7 mouse cellular contexts compared by ENCODE assay signal in the genomic region with DNA sequence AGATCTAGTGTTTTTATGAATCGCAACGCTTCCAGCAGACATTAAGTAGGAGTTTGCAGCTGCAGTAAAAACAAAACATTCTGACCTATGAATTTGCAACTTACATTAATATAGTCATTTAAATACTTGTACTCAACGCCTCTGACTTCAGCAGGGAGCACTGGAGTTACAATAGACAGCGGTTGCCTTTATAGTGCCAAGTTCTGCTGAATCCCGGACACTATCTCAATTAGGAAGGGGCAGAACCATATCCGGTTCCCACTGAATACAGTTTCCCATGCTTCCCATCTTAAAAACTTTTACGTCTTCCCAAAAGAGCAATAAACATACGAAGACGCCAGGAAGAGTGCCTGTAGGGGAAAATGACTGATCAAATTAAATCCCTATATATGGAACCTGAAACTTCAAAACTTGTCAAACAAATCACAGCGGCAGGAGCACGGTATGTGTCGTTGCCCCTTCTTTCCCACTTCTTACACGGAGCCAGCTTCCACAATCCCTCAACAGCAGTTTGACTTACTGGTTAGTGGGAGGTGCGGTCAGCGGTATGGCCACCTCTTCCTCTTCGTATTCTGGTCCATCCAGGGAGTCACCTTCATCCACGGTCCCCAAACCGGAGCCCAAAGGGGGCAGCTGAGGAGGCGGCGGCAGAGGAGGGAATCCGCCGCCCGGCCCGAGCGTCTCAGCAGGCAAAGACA. TPM values are rescaled to one million over a fixed set of nuclear protein-coding genes. Genes with fewer than 3 reads are reported as not detected.
DNase-seq lines count a peak whose midpoint lies in the region; ATAC-seq and TF ChIP-seq lines count a peak whose summit lies in the region.

No protein-coding gene starts in this region.

- ATAC-seq in frontal cortex, adult (ENCODE audit: low TSS enrichment) = peak; percentile 1; the same call in 1 of the 2 replicates
- 0 out of 2 replicates have a peak, but pooled peaks have one; percentile 0 for ATAC-seq in lung, embryonic 16.5 days (ENCODE audit: low read depth)

- H3K36me3 ChIP-seq in kidney, adult 2 months (ENCODE audit: control insufficient read depth, insufficient read depth, low read length) = no peaks in the 10 kb centered on the region
- H3K36me3 ChIP-seq in lung, embryonic 16.5 days (ENCODE audit: control insufficient read depth, insufficient read depth, low read length) = no peaks in the 10 kb centered on the region

- TF ChIP-seq CTCF in brain, embryonic 14.5 days (IDR thresholded peaks at IDR 0.05; ENCODE audit: borderline replicate concordance, extremely low read depth, insufficient read depth, insufficient read length) = no peak
- no peak for TF ChIP-seq CTCF in kidney, adult 2 months (conservative IDR thresholded peaks at IDR 0.05; ENCODE audit: insufficient read depth, insufficient read length, low read depth, low read length)

- TF ChIP-seq POLR2A in brain, embryonic 14.5 days (IDR thresholded peaks at IDR 0.05; ENCODE audit: borderline replicate concordance, extremely low read depth, insufficient read depth, insufficient read length, poor library complexity, severe bottlenecking) = no peak
- no peak for TF ChIP-seq POLR2A in kidney, adult 2 months (IDR thresholded peaks at IDR 0.05; ENCODE audit: low read depth, low read length)

- peak; percentile 22 for DNase-seq in urinary bladder, postnatal 14 days (ENCODE audit: low spot score)
- DNase-seq in urinary bladder, postnatal 10 days (ENCODE audit: low spot score) = no peak
- peak; percentile 67 for DNase-seq in brain, embryonic 14.5 days (ENCODE audit: low read depth)
- DNase-seq in kidney, adult 2 months = peak; percentile 50
- DNase-seq in ovary, postnatal 14 days (ENCODE audit: low spot score) = peak; percentile 4

- peak overlapping the region; percentile 98 for H3K9ac ChIP-seq in lung, embryonic 16.5 days (ENCODE audit: low read length)

- H3K27me3 ChIP-seq in kidney, adult 2 months (replicated peaks; ENCODE audit: control insufficient read depth, insufficient read depth, low read length) = no peaks in the 10 kb centered on the region
- no peaks in the 10 kb centered on the region for H3K27me3 ChIP-seq in lung, embryonic 16.5 days (ENCODE audit: control insufficient read depth, insufficient read depth, low read depth, low read length)

- WGBS in kidney, adult 2 months = under 1% methylated on average over 25 of the region's 25 CpGs
- under 1% methylated on average over 24 of the region's 25 CpGs for WGBS in lung, embryonic 16.5 days

- peak overlapping the region; percentile 95 for H3K4me3 ChIP-seq in kidney, adult 2 months (ENCODE audit: insufficient read depth, low read depth, low read length)
- H3K4me3 ChIP-seq in lung, embryonic 16.5 days (ENCODE audit: low read length) = peak overlapping the region; percentile 92

- H3K4me2 ChIP-seq in lung, embryonic 16.5 days (ENCODE audit: low read depth, low read length) = peak overlapping the region; percentile 64

- H3K9me3 ChIP-seq in lung, embryonic 16.5 days (ENCODE audit: control insufficient read depth, low read length) = no peaks in the 10 kb centered on the region

- H3K27ac ChIP-seq in kidney, adult 2 months (ENCODE audit: insufficient read depth, low read depth, low read length) = peak overlapping the region; percentile 62
- H3K27ac ChIP-seq in lung, embryonic 16.5 days (ENCODE audit: low read length) = peak overlapping the region; percentile 100

- H3K4me1 ChIP-seq in kidney, adult 2 months (ENCODE audit: control insufficient read depth, insufficient read depth, low read length) = 0 out of 2 replicates have a peak, but pooled peaks cover 3% of the 10 kb centered on the region
- no peaks in the 10 kb centered on the region for H3K4me1 ChIP-seq in lung, embryonic 16.5 days (replicated peaks; ENCODE audit: control insufficient read depth, insufficient read depth, low read length)

RNA-seq across cellular contexts. Expression of a gene that starts 0.9 kb away (rescaled TPM):
- 62.2 and 77.2 TPM in 2 replicates for polyA plus RNA-seq in brain, embryonic 14.5 days (2012; rRNA removed)
- polyA plus RNA-seq in kidney, adult 2 months (2012; rRNA removed) = 7.0 and 7.8 TPM in 2 replicates
- polyA plus RNA-seq in lung, embryonic 16.5 days (2015; fragmentation: Nextera tagmentation; extraction: Ambion mirVana) = 42.8 and 45.8 TPM in 2 replicates
